Comparison of ENCODE assay signal across 9 mouse cellular contexts in genomic region chr8:108759511-108760330, GRCm38 (mm10).
DNase-seq lines count a peak whose midpoint lies in the region; ATAC-seq and TF ChIP-seq lines count a peak whose summit lies in the region.
"Had no signal": no experiment of that assay in that cellular context is flagged by ENCODE, and none has a peak within 500 bp of the region (broad histone marks: within the 10 kb centered on the region; RNA-seq: fewer than 3 reads in every experiment).

No protein-coding gene starts in this region.

- H3K27ac ChIP-seq in forebrain, embryonic 11.5 days (ENCODE audit: low read depth, low read length) = peak overlapping the region; percentile 68
- H3K27ac ChIP-seq in hindbrain, postnatal 0 days = peak overlapping the region; percentile 32; the same call in 1 of the 2 replicates
- peak overlapping the region; percentile 89 for H3K27ac ChIP-seq in limb, embryonic 12.5 days
- peak overlapping the region; percentile 57 for H3K27ac ChIP-seq in midbrain, postnatal 0 days (ENCODE audit: low read depth, low read length)

- peaks cover 29% of the 10 kb centered on the region for H3K4me1 ChIP-seq in forebrain, embryonic 11.5 days (replicated peaks; ENCODE audit: control insufficient read depth, insufficient read depth, low read length)
- peaks cover 20% of the 10 kb centered on the region for H3K4me1 ChIP-seq in hindbrain, postnatal 0 days (ENCODE audit: insufficient read depth, low read length)
- H3K4me1 ChIP-seq in limb, embryonic 12.5 days (replicated peaks) = peaks cover 86% of the 10 kb centered on the region
- peaks cover 14% of the 10 kb centered on the region for H3K4me1 ChIP-seq in midbrain, postnatal 0 days (ENCODE audit: insufficient read depth, low read length)

- no peaks in the 10 kb centered on the region for H3K27me3 ChIP-seq in forebrain, embryonic 11.5 days (ENCODE audit: control insufficient read depth, insufficient read depth, low read length)
- H3K27me3 ChIP-seq in hindbrain, postnatal 0 days (ENCODE audit: insufficient read depth, low read length) = no peaks in the 10 kb centered on the region
- H3K27me3 ChIP-seq in limb, embryonic 12.5 days = no peaks in the 10 kb centered on the region
- no peaks in the 10 kb centered on the region for H3K27me3 ChIP-seq in midbrain, postnatal 0 days (ENCODE audit: insufficient read depth, low read length)

- TF ChIP-seq CTCF in hindbrain, postnatal 0 days (IDR thresholded peaks at IDR 0.05; ENCODE audit: low read depth) = peak; percentile 89
- peak; percentile 81 for TF ChIP-seq CTCF in midbrain, postnatal 0 days (IDR thresholded peaks at IDR 0.05)

- 0 out of 2 replicates have a peak overlapping the region, but pooled peaks have one; percentile 1 for H3K9ac ChIP-seq in forebrain, embryonic 11.5 days (ENCODE audit: low read length)
- H3K9ac ChIP-seq in hindbrain, postnatal 0 days (replicated peaks; ENCODE audit: low read length) = no peak overlapping the region
- H3K9ac ChIP-seq in limb, embryonic 12.5 days (replicated peaks) = 0 out of 2 replicates have a peak overlapping the region, but pooled peaks have one; percentile 27
- no peak overlapping the region for H3K9ac ChIP-seq in midbrain, postnatal 0 days (replicated peaks; ENCODE audit: low read length, poor library complexity, severe bottlenecking)

- no peaks in the 10 kb centered on the region for H3K36me3 ChIP-seq in forebrain, embryonic 11.5 days (ENCODE audit: control insufficient read depth, insufficient read depth, low read length)
- no peaks in the 10 kb centered on the region for H3K36me3 ChIP-seq in hindbrain, postnatal 0 days (ENCODE audit: insufficient read depth, low read length)
- H3K36me3 ChIP-seq in limb, embryonic 12.5 days = no peaks in the 10 kb centered on the region
- no peaks in the 10 kb centered on the region for H3K36me3 ChIP-seq in midbrain, postnatal 0 days (ENCODE audit: insufficient read depth, low read length)

- ATAC-seq in forebrain, embryonic 11.5 days (replicated peaks; ENCODE audit: low FRiP score) = peak; percentile 42
- ATAC-seq in hindbrain, postnatal 0 days = peak; percentile 38
- no peak for ATAC-seq in limb, embryonic 12.5 days (ENCODE audit: insufficient number of reproducible peaks, insufficient read depth, low FRiP score, low TSS enrichment, low read depth)
- no peak for ATAC-seq in midbrain, postnatal 0 days (ENCODE audit: low FRiP score)

- peak; percentile 36 to 72 for DNase-seq in left cerebral cortex, adult 18-20 months (ENCODE audit: low spot score in 2 of 2)
- DNase-seq in left cerebral cortex, adult 8-10 months (ENCODE audit: low spot score in 2 of 2) = no peak
- DNase-seq in c-Kit-negative CD71-positive TER-119-positive erythroid progenitor cells, embryonic 14.5 days (ENCODE audit: low read depth, low spot score) = peak; percentile 13
- DNase-seq in forebrain, embryonic 11.5 days (ENCODE audit: low spot score) = peak; percentile 85
- peak; percentile 74 for DNase-seq in hindbrain, postnatal 0 days (ENCODE audit: low spot score)
- peak; percentile 67 for DNase-seq in midbrain, postnatal 0 days (ENCODE audit: low spot score)
- DNase-seq in thymus, postnatal 0 days (ENCODE audit: low spot score) = peak; percentile 55

- no peak overlapping the region for H3K4me3 ChIP-seq in forebrain, embryonic 11.5 days (ENCODE audit: low read depth, low read length)
- no peak overlapping the region for H3K4me3 ChIP-seq in hindbrain, postnatal 0 days (ENCODE audit: low read length)
- H3K4me3 ChIP-seq in limb, embryonic 12.5 days (replicated peaks) = no peak overlapping the region
- H3K4me3 ChIP-seq in midbrain, postnatal 0 days (ENCODE audit: low read depth, low read length) = no peak overlapping the region
- H3K4me3 ChIP-seq: erythroblast, embryonic 14.5 days had no signal

- WGBS in forebrain, embryonic 11.5 days = 58% methylated on average over 15 of the region's 15 CpGs
- WGBS in hindbrain, postnatal 0 days = 46% methylated on average over 15 of the region's 15 CpGs
- WGBS in limb, embryonic 12.5 days = 43% methylated on average over 15 of the region's 15 CpGs
- WGBS in midbrain, postnatal 0 days = 45% methylated on average over 15 of the region's 15 CpGs

- no peaks in the 10 kb centered on the region for H3K9me3 ChIP-seq in forebrain, embryonic 11.5 days (ENCODE audit: control insufficient read depth, low read length)
- H3K9me3 ChIP-seq in hindbrain, postnatal 0 days (ENCODE audit: low read length) = no peaks in the 10 kb centered on the region
- no peaks in the 10 kb centered on the region for H3K9me3 ChIP-seq in limb, embryonic 12.5 days
- no peaks in the 10 kb centered on the region for H3K9me3 ChIP-seq in midbrain, postnatal 0 days (ENCODE audit: low read length)

- H3K4me2 ChIP-seq in forebrain, embryonic 11.5 days (ENCODE audit: low read depth, low read length, severe bottlenecking) = no peak overlapping the region
- no peak overlapping the region for H3K4me2 ChIP-seq in hindbrain, postnatal 0 days (ENCODE audit: low read depth, low read length)
- peak overlapping the region; percentile 33 for H3K4me2 ChIP-seq in limb, embryonic 12.5 days
- H3K4me2 ChIP-seq in midbrain, postnatal 0 days (ENCODE audit: low read depth, low read length, poor library complexity, severe bottlenecking) = 0 out of 2 replicates have a peak overlapping the region, but pooled peaks have one; percentile 1

Comparison
In these comparisons a context has a peak if more than half of its experiments do, and no peak if none do; other contexts are left out.
1. DNase-seq: peak in left cerebral cortex, adult 18-20 months (2 of 2), c-Kit-negative CD71-positive TER-119-positive erythroid progenitor cells, embryonic 14.5 days (single experiment), forebrain, embryonic 11.5 days (single experiment), hindbrain, postnatal 0 days (single experiment), midbrain, postnatal 0 days (single experiment) and thymus, postnatal 0 days (single experiment); none in left cerebral cortex, adult 8-10 months (0 of 2).
2. ATAC-seq: peak in forebrain, embryonic 11.5 days (single experiment) and hindbrain, postnatal 0 days (single experiment); none in limb, embryonic 12.5 days (single experiment) and midbrain, postnatal 0 days (single experiment).
3. H3K27ac ChIP-seq: peak in every context shown above with its lines; median percentile 89 in limb, embryonic 12.5 days; 68 in forebrain, embryonic 11.5 days; 57 in midbrain, postnatal 0 days; 32 in hindbrain, postnatal 0 days.
4. H3K4me2 ChIP-seq: peak in limb, embryonic 12.5 days (single experiment) and midbrain, postnatal 0 days (single experiment); none in forebrain, embryonic 11.5 days (single experiment) and hindbrain, postnatal 0 days (single experiment).
5. H3K9ac ChIP-seq: peak in forebrain, embryonic 11.5 days (single experiment) and limb, embryonic 12.5 days (single experiment); none in hindbrain, postnatal 0 days (single experiment) and midbrain, postnatal 0 days (single experiment).